Mouse (Mus musculus): ENCODE measurements around the gene Defb43.
A peak's percentile ranks its signal among the peaks of the same experiment; 100 is the strongest.

The Defb43 gene

DNA sequence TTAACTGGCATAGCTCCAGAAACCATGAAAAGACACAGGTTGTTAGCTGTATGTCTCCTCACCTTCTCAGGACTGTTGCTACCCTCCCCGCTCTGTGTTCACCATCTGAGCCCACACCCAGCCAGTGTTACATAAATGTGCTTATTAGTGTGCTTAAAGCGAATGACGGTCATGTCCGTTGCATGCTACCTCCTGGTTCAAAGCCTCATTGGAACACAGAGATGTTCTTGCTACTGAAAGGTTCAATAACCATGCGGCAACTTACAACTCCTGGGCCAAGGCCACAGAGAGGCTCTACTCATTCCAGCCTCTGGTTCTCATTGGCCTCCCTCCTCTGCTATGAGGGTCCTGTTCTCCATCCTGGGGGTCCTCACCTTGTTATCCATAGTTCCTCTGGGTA lies at the start of gene Defb43:
Defb43 (plus strand) TSS at position 301 of the 400 bp plus-strand sequence.
- no peak for DNase-seq (ENCODE audit: low read depth, low spot score)

DNA sequence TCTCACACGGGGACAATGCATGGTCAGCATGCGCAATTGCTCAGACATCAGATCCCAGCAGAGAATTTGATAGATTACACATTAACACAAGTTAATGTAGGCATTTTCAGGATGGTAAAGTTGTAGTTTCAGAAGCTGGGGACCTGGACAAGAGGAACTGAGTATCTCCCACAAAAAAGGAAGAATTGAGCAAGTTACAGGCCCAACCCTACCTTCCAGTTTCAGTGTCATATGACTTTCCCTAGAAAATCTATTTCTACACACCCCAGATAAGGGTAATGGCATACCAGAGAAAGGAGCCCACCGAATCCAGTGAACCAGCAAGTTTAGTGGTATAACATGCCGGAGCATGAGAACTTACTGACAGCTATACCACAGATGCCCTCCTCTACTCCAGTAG lies 47.9 kb upstream of the Defb43 start:
- no peak for DNase-seq (ENCODE audit: low read depth, low spot score)

GRCm38 (mm10) chr14:62965342-62965741 lies 46.2 kb upstream of the Defb43 start:
- DNase-seq (ENCODE audit: low read depth, low spot score) = no peak

DNA sequence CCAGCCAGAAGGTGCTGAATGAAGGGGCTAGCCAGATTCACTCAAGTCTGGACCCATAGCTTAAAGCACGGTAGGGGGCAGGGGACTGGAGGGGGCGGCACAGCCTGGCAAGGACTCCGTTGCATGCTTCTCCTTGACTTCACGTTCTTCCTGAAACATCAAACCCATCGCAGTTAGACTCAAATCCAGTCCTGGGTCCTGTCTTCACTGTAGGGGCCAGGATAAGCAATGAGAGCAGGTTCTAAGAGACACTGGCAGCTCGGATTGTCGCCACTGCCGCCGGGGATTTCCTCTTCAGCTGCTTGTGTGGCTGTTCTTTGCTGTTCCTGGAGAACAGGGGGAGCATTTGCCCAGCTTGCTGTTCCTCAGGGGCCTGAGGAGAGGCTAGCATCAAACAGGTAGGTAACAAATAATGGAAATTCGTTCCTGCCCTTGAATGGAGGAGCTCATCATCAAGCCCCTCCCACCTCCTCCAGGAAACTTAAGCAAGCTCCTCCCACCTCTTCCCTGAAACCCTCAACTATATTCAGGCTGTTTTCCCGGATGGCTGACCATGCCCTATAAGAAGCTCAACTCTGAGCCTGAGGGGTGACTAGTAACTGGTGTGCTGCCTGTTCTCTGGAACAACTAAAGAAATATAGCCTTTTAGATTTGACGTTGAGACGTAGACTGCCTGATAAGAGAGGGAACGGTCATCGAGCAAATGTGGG lies 45.6 kb upstream of the Defb43 start:
- DNase-seq (ENCODE audit: low read depth, low spot score) = no peak

- peak; percentile 68 for DNase-seq (ENCODE audit: low read depth, low spot score)
Observed at GRCm38 (mm10) chr14:62975046-62975445, 36.5 kb upstream of the Defb43 start.

GRCm38 (mm10) chr14:62979815-62980214 lies 31.8 kb upstream of the Defb43 start:
- no peak for DNase-seq (ENCODE audit: low read depth, low spot score)

- DNase-seq (ENCODE audit: low read depth, low spot score) = no peak
Observed at GRCm38 (mm10) chr14:62984410-62984809, 27.2 kb upstream of the Defb43 start, which contains the start of gene Defb48. Gene Defb48 (minus strand): TSS chr14:62984510.

DNA sequence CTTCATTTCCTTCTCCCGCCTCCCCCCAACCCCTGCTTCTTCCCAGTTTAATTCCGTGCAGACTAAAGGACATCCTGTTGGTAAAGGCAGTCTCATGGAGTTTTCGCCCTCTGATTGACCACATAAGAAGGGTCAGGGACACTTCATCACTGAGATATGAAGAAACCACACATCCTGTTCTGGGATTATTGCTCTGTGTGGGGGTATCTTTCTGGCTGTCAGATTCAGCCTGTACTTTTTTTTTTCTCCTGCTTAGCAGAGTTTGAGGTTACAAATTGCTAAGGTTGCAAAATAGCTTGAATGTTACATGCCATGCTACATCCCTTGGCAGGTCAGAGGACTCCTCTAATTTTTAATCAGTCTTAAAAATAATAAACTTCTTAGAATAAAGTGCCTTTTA lies 20.3 kb upstream of the Defb43 start:
- DNase-seq (ENCODE audit: low read depth, low spot score) = no peak

DNA sequence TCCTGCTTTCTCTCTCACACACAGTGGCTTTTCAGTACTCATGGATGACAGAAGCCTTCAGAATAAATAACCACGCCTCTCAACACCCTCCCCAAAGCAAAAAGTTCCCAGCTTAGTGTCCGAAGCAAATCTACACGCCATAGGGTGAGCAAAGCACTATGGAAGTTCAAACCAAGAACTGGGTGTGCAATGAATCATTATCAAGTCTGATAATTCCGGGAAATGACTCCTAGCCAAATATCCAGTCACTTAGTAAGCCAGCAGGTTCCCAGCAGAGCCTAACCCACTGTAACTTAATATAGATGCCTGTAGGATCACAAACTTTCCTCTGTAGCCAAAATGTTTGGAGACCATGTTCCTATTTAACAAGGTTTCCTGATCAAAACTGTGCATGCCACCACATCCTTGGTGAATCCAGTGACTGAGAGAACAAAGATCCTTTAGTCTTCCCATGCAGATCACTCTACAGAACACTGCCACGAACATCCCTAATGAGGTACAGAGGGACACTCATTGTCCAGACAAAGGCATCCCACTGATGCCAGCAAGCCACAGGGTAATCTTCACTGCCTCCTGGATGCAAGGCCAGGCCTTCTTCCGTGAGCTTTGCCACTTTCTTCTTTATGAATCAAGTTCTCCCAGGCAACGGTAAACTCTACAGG lies 19.6 kb upstream of the Defb43 start:
- no peak for DNase-seq (ENCODE audit: low read depth, low spot score)

- DNase-seq (ENCODE audit: low read depth, low spot score) = no peak
Observed at GRCm38 (mm10) chr14:62997777-62998176, 13.8 kb upstream of the Defb43 start, which contains the start of gene Defb47. Gene Defb47 (plus strand): TSS chr14:62998077.

GRCm38 (mm10) chr14:62998977-62999376 lies 12.6 kb upstream of the Defb43 start:
- no peak for DNase-seq (ENCODE audit: low read depth, low spot score)

DNA sequence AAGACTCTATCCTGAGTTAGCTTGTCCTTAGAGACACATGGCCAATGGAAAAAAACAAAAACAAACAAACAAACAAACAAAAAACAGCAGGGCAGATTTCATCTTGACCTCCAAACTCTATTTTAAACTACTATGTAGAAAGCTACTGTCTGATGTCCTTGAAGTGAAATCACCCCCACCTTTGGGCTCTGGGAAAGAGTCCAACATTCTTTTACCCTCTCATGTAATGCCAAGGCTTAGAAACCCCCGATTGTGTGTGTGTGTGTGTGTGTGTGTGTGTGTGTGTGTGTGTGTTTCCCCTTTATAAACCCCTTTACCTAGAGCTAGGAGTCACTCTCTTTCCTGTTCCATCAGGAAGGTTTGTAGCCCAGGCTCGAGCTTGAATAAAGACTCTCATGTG lies 9.0 kb upstream of the Defb43 start:
- no peak for DNase-seq (ENCODE audit: low read depth, low spot score)

DNA sequence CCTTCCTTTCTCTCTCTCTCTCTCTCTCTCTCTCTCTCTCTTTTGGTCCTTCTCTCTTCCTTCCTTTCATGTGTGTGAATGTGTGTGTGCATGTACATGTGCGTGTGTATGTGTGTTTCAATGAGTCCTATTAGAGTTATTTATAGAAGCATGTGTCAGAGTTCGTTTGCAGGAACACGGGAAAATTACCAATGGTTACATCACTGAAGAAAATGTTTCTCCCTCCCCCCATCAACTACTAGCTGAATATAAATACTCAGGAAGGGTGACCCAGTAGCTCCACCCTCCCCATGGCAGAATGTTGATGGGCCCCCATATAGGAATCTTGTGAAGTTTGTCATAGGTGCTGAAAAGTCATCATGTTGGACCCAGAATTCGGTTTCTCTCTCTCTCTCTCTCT lies 1.5 kb downstream of the Defb43 start:
- no peak for DNase-seq (ENCODE audit: low read depth, low spot score)

DNA sequence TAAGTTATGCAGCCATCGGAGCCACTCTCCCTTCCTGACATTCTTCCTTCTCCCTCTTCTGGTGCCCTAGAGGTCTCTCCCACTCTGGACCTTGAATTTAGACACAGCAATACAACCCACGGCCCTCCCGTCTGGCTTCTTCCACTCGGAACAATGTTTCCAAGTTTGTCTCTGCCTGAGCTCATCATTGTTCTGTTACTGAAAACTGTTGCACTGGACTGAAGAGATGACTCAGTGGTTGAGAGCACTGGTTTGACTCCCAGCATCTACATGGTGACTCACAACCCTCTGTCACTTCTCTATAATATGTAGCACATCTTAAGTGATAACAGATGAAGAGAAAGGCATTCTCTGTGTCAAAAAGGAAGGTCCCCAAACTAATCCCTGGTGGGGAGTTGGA lies 3.1 kb downstream of the Defb43 start:
- DNase-seq (ENCODE audit: low read depth, low spot score) = no peak

- DNase-seq (ENCODE audit: low read depth, low spot score) = no peak
Observed at GRCm38 (mm10) chr14:63020524-63021156, 9.1 kb downstream of the Defb43 start.

GRCm38 (mm10) chr14:63046691-63047090 lies 35.1 kb downstream of the Defb43 start, which contains the start of gene Defb42:
Gene Defb42 (plus strand): TSS chr14:63046991.
- DNase-seq (ENCODE audit: low read depth, low spot score) = no peak

- no peak for DNase-seq (ENCODE audit: low read depth, low spot score)
Observed at GRCm38 (mm10) chr14:63049910-63050370, 38.4 kb downstream of the Defb43 start, which contains the start of gene Defb30. Gene Defb30 (minus strand): TSS chr14:63049960.

GRCm38 (mm10) chr14:63050769-63051168 lies 39.2 kb downstream of the Defb43 start:
- DNase-seq (ENCODE audit: low read depth, low spot score) = peak; percentile 59

- DNase-seq (ENCODE audit: low read depth, low spot score) = no peak
Observed at GRCm38 (mm10) chr14:63054729-63055128, 43.2 kb downstream of the Defb43 start.

GRCm38 (mm10) chr14:63060361-63060760 lies 48.8 kb downstream of the Defb43 start:
- DNase-seq (ENCODE audit: low read depth, low spot score) = no peak

DNA sequence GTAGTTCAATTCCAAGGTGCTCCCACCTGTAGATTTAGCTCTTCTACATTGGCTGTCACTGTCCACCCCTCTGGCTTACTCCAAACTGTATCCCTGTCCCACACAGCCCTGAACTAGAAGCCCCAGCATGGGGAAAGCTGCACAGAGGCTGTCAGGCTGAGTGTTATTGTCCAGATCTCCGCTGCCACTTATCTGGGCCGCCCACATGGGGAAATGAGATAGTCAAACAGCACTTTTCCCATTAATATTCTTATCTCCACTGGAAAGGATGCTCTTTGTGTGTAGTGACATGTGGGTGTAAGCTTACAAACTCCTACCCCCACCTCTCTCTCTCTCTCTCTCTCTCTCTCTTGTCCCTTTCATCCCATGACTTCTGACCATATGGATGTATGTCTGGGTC lies 50.6 kb downstream of the Defb43 start:
- no peak for DNase-seq (ENCODE audit: low read depth, low spot score)

DNA sequence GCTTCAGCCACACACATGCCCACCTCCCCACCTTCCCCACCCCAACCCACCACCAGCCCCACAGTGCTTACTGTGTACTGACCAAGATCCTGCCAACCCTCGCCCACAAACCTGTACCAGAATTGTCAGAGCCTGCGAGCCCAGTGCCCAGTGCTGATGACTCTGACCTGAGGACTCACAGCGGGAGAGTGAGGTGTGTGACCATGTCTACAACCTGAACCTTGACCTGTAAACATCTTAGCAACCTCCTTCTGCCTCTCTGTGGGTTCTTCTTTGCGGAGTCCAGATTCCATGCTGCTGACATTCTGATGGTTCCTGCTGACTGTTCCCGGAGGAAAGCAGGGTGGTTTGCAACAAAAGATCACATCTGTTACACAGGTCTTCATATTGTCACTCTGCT lies 53.8 kb downstream of the Defb43 start:
- no peak for DNase-seq (ENCODE audit: low read depth, low spot score)
